Mouse (Mus musculus) midbrain, embryonic 15.5 days (tissue): ENCODE results near the gene Neurl1b. TPM values are rescaled to one million over a fixed set of nuclear protein-coding genes. Genes with fewer than 3 reads are reported as not detected.
A peak's percentile ranks its signal among the peaks of the same experiment; 100 is the strongest.

Experiments
- ATAC-seq: fragments of 200-750 bp; cut with Nextera tagmentation; replicated peaks from 2 replicates; pipeline ENCODE4 v1.8.0; 2017; ENCODE audit warnings: moderate TSS enrichment
- H3K27ac ChIP-seq: fragments of 300-500 bp; sonication (generic); 2 replicates; pipeline ENCODE4 v1.5.1; 2015; ENCODE audit warnings: mild to moderate bottlenecking, inconsistent platforms
- H3K27me3 ChIP-seq: fragments of 300-500 bp; sonication (generic); replicated peaks from 2 replicates; pipeline ENCODE4 v1.6.1; 2015; ENCODE audit warnings: inconsistent platforms
- H3K36me3 ChIP-seq: fragments of 300-500 bp; sonication (generic); replicated peaks from 2 replicates; pipeline ENCODE4 v1.6.1; 2015; ENCODE audit warnings: inconsistent platforms
- H3K4me1 ChIP-seq: fragments of 300-500 bp; sonication (generic); 2 replicates; pipeline ENCODE4 v1.6.1; 2015; ENCODE audit warnings: inconsistent platforms
- H3K4me2 ChIP-seq: fragments of 300-500 bp; sonication (generic); 2 replicates; pipeline ENCODE4 v1.6.1; 2015; ENCODE audit warnings: inconsistent platforms, mild to moderate bottlenecking, moderate library complexity
- H3K4me3 ChIP-seq: fragments of 300-500 bp; sonication (generic); 2 replicates; pipeline ENCODE4 v1.5.1; 2015; ENCODE audit warnings: mild to moderate bottlenecking, inconsistent platforms
- H3K9ac ChIP-seq: fragments of 300-500 bp; sonication (generic); 2 replicates; pipeline ENCODE4 v1.6.1; 2015; ENCODE audit warnings: mild to moderate bottlenecking, inconsistent platforms
- H3K9me3 ChIP-seq: fragments of 300-500 bp; sonication (generic); 2 replicates; pipeline ENCODE4 v1.6.1; 2016; ENCODE audit warnings: inconsistent platforms
- WGBS: fragments of 180-500 bp; shearing (Covaris S2); methylation state at CpG from one replicate; pipeline ENCODE4 v1.1.7; 2015; ENCODE audit warnings: mixed read lengths; 5-methylcytosine and 5-hydroxymethylcytosine counted together
- polyA plus RNA-seq: library from polyadenylated mRNA; unstranded; fragments of >200 nt; fragmentation: Nextera tagmentation; extraction: Ambion mirVana; gene quantifications from 2 replicates; pipeline ENCODE4 v1.2.1, GENCODE M21; 2015

Neurl1b gene
- polyA plus RNA-seq, 1 experiment from 2014 or later: 1.9 TPM

DNA sequence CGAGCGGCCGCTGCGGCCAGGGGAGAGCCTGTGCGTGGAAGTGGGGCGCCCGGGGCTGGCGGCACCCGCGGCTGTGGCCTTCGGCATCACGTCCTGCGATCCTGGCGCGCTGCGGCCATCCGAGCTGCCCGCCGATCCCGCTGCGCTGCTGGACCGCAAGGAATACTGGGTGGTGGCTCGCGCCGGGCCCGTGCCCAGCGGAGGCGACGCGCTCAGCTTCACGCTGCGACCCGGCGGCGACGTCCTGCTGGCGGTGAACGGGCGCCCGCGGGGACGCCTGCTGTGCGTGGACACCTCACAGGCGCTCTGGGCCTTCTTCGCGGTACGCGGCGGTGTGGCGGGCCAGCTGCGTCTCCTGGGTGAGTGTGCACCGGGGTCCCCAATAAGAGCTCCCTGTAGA is 24.4 kb downstream of the Neurl1b start:
- Histone ChIP-seq H3K27me3 (peaks cover 31% of the 10 kb centered on the region), H3K4me1 (peaks cover 6% of the 10 kb centered on the region; the same call in 1 of the 2 replicates), H3K4me3 (peak overlapping the region; percentile 32), H3K36me3 (0 out of 2 replicates have a peak, but pooled peaks cover 7% of the 10 kb centered on the region), H3K9me3 (no peaks in the 10 kb centered on the region), H3K27ac (no peak overlapping the region), H3K9ac (0 out of 2 replicates have a peak overlapping the region, but pooled peaks have one; percentile 12), H3K4me2 (peak overlapping the region; percentile 48)
- ATAC-seq: no peak
- WGBS: 11% methylated on average over 51 of the region's 52 CpGs

DNA sequence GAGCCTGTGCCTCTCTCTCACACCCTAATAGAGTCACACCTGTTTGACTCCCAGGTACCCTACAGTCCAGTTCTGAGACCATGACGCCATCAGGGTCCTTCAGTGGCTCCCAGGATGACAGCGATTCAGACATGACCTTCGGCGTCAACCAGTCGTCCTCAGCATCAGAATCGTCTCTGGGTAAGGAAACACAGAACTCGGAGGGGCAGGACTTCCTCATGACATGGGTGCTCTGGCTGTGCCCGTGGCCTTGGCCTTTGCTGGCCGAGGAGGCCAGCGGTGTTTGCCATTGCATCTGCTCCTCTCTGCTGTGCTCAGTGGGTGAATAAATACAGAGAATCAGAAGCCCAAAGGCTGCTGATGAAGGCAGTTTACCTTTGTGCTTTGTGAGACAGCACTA is 26.4 kb downstream of the Neurl1b start:
- peaks cover 6% of the 10 kb centered on the region; the same call in 1 of the 2 replicates for H3K4me1 ChIP-seq
- ATAC-seq: no peak
- H3K36me3 ChIP-seq: 0 out of 2 replicates have a peak, but pooled peaks cover 7% of the 10 kb centered on the region
- H3K9me3 ChIP-seq: no peaks in the 10 kb centered on the region
- peaks cover 31% of the 10 kb centered on the region for H3K27me3 ChIP-seq
- H3K27ac ChIP-seq: no peak overlapping the region
- no peak overlapping the region for H3K4me2 ChIP-seq
- no peak overlapping the region for H3K4me3 ChIP-seq
- no peak overlapping the region for H3K9ac ChIP-seq
- whole genome bisulfite sequencing: 90% methylated on average over 10 of the region's 10 CpGs

DNA sequence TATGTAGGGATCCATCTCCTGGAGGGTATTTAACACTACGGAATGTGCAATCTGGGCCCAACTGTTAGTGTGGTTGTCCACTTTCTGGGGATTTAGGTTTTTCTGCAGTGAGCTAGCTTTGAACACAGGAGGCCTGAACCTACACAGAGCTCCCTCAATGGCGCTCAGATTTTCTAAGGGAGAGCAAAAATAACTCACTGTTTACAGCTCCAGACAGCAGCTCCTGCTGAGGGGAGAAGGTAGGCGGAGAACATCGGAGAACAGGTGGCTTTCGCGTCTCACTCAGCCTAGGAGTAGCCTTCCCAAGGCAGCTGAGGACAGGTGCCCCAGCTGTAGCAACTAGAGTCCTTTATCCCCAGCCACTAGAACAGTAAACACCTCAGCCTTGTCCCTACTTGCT is 27.6 kb downstream of the Neurl1b start:
- H3K27ac ChIP-seq: no peak overlapping the region
- H3K4me2 ChIP-seq: no peak overlapping the region
- H3K27me3 ChIP-seq: peaks cover 27% of the 10 kb centered on the region
- H3K36me3 ChIP-seq: 0 out of 2 replicates have a peak, but pooled peaks cover 7% of the 10 kb centered on the region
- 91% methylated on average over 6 of the region's 6 CpGs for whole genome bisulfite sequencing
- no peak overlapping the region for H3K4me3 ChIP-seq
- H3K9ac ChIP-seq: no peak overlapping the region
- H3K4me1 ChIP-seq: peaks cover 6% of the 10 kb centered on the region; the same call in 1 of the 2 replicates
- ATAC-seq: no peak
- H3K9me3 ChIP-seq: no peaks in the 10 kb centered on the region

DNA sequence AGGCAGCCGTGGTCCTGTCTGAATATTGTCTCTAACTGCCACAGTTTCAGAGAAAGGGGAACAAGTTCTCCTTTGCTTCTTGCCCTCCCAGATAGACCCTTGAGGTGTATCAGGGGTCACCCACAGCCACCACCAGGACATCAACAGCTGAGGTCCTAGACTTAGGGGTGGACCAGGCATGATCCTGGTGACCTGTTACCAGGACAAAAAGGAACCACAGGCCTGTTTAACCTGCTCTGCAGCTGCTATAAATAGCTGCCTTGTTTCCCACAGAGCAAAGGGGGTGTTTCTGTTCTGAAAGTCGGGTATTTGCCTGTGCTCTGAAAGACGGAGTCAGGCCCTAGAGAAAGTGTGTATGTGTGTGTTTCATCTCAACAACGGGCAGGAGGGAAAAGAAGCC is 29.2 kb downstream of the Neurl1b start:
- 78% methylated on average over 4 of the region's 4 CpGs for WGBS
- Histone ChIP-seq H3K4me3 (no peak overlapping the region), H3K4me2 (no peak overlapping the region), H3K4me1 (peaks cover 3% of the 10 kb centered on the region; the same call in 1 of the 2 replicates), H3K36me3 (0 out of 2 replicates have a peak, but pooled peaks cover 7% of the 10 kb centered on the region), H3K27me3 (peaks cover 12% of the 10 kb centered on the region), H3K27ac (no peak overlapping the region), H3K9ac (no peak overlapping the region), H3K9me3 (no peaks in the 10 kb centered on the region)
- no peak for ATAC-seq

DNA sequence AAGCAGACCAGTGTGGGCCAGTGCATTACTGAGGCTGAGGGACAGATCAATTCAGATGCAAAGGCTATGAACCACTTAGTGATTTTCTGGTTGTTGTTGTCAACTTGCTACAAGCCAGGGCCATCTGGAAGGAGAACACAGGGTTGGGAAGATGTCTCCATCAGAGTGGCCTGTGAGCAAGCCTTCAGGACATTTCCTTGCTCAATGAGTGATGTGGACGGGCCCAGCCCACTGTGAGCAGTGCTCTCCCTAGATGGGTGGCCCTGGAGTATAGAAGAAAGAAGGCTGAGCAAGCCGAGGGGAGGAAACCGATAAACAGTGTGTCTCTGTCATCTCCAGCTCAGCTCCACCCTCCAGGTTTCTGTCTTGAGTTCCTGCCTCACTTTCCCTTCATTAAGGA is 34.8 kb downstream of the Neurl1b start:
- H3K27me3 ChIP-seq: no peaks in the 10 kb centered on the region

DNA sequence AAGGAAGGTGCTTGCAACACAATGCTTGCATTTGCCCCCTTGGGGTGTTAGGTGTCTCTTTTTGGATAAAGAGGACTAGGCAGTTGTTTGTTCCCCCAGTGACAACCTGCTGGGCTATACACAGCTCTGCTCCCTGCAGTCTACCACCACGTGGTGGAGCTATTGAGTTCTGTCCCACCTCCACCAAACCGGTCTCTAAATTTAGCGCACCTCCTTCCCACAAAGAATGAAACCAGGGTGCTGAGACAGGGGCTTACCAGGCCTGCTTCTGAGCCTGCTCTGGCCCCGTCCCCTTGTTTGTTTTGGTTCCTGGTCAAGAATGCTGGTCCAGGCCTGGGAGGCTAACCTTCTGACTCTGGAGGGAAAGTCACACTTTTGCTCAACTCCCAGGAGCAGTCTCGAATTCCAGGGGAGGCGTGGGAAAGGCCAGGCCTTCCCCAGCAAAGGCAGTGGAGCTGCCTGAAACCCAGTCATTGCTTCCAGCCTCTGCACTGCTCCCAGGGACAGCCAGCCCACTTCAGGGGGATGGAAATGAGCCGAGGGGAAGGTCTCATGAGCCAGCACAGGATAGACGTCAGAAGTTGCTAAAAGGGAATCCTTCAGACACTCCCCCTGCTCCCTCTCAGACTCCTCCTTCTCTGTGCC is 37.1 kb downstream of the Neurl1b start:
- Histone ChIP-seq H3K4me2 (no peak overlapping the region), H3K9me3 (no peaks in the 10 kb centered on the region), H3K27ac (no peak overlapping the region), H3K4me3 (no peak overlapping the region), H3K9ac (no peak overlapping the region), H3K27me3 (no peaks in the 10 kb centered on the region), H3K4me1 (no peaks in the 10 kb centered on the region), H3K36me3 (no peaks in the 10 kb centered on the region)
- no peak for ATAC-seq
- 37% methylated on average over 8 of the region's 8 CpGs for WGBS

More for the DNA sequence above, 34.8 kb downstream of the Neurl1b start:
- H3K27ac ChIP-seq: no peak overlapping the region
- no peak overlapping the region for H3K4me3 ChIP-seq
- no peak for ATAC-seq
- H3K36me3 ChIP-seq: no peaks in the 10 kb centered on the region
- no peaks in the 10 kb centered on the region for H3K9me3 ChIP-seq
- WGBS: 63% methylated on average over 3 of the region's 3 CpGs
- no peak overlapping the region for H3K4me2 ChIP-seq
- H3K4me1 ChIP-seq: no peaks in the 10 kb centered on the region
- no peak overlapping the region for H3K9ac ChIP-seq

DNA sequence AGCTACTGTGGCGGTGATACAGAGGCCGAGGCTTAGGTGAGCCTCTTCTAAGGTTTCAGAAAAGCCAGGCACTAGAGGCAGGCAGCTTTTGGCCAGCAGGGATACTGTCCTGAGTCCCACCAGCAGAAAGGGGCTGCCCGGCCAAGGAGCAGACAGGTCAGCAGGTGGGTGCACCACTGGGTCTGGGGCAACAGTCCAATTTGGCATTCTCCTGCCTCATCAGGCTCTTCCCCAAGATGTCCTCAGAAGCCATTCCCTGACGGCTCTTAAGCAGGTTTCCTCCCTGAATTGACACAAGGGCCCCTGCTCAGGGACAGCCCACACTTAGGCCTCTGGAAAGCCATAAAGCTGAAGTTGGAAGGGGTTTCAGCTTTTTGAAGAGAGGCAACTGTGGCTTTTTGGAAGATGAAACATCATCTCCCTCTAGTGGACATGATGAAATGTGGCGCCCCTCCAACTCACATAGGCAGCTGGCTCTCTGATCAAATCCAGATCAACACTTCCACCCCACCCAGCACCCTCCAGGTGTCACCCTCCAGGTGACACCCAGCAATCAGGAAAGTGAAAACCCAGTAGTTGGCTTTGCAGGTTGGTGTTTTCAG is 37.8 kb downstream of the Neurl1b start:
- Histone ChIP-seq H3K27me3 (no peaks in the 10 kb centered on the region), H3K36me3 (no peaks in the 10 kb centered on the region), H3K9ac (no peak overlapping the region), H3K4me2 (no peak overlapping the region), H3K27ac (no peak overlapping the region), H3K4me1 (no peaks in the 10 kb centered on the region), H3K4me3 (no peak overlapping the region), H3K9me3 (no peaks in the 10 kb centered on the region)
- 58% methylated on average over 5 of the region's 5 CpGs for WGBS
- no peak for ATAC-seq

DNA sequence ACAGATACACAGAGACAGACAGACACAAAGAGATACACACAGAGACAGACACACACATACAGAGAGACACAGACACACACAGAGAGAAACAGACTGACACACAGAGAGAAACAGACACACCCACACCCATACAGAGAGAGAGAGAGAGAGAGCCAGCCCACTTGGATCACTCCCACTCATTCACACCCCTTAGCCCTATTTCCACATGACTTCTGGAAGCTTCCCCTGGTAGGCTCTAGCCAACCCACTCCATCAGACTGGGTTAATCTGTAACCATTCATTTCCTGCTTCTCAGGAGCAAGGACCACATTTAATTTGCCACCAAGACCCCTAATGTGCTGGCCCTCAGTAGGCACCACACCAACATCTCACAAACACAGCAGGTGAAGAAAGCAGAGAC is 42.9 kb downstream of the Neurl1b start:
- Histone ChIP-seq H3K4me3 (no peak overlapping the region), H3K9ac (no peak overlapping the region), H3K27me3 (no peaks in the 10 kb centered on the region), H3K4me2 (no peak overlapping the region), H3K36me3 (no peaks in the 10 kb centered on the region), H3K4me1 (no peaks in the 10 kb centered on the region), H3K27ac (no peak overlapping the region), H3K9me3 (no peaks in the 10 kb centered on the region)
- no peak for ATAC-seq

DNA sequence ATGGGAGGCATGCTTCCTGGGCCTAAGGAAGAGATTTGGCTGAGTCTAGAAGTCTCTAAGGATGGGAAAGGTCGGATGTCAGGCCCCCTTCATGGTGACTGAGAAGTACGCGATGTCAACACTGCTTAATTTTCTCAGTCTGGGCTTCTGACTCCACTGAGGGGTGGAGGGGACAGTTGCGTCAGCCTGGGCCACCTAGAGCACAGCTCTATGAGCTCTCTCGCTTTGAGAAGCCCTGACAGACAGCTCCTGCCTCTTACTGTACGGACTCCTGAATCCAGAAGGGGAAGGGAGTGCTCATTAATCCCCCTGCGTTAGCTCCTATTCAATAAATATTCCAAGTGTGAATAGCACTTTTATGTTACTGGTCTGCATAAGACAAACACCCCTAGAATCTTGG is 43.4 kb downstream of the Neurl1b start:
- Histone ChIP-seq H3K4me2 (no peak overlapping the region), H3K27me3 (no peaks in the 10 kb centered on the region), H3K27ac (no peak overlapping the region), H3K9me3 (no peaks in the 10 kb centered on the region), H3K4me1 (no peaks in the 10 kb centered on the region), H3K4me3 (no peak overlapping the region), H3K36me3 (no peaks in the 10 kb centered on the region), H3K9ac (no peak overlapping the region)
- 67% methylated on average over 7 of the region's 7 CpGs for WGBS
- no peak for ATAC-seq

DNA sequence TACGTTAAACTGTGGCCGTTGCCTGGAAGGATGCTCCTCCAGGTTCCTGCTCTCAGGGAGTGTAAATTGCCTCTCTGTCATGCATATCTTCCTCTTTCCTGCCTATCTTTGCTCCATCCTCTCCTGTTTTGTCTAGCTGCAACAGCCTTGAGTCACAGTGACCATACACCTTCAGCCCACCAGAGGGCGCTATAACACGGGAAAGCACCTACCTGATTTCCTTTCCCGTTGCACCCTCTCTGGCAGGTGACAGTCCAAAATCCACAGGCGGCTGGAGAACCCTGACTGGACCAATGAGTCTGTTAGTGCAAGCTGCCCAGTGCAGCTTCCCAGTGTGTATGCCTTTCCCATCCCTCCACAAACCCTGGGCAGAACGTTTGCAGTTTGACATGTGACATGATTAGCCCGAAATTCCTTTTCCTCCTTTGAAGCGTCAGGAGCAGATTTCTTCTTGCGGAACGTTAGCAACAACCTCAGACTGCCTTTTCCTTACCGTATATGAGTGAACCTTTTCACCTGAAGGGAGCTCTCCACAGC is 48.1 kb downstream of the Neurl1b start:
- 28% methylated on average over 12 of the region's 12 CpGs for WGBS
- no peak overlapping the region; the same call in 1 of the 2 replicates for H3K9ac ChIP-seq
- no peak overlapping the region for H3K27ac ChIP-seq
- H3K4me1 ChIP-seq: peaks cover 3% of the 10 kb centered on the region
- no peak overlapping the region for H3K4me3 ChIP-seq
- no peak for ATAC-seq
- H3K4me2 ChIP-seq: no peak overlapping the region; the same call in 1 of the 2 replicates
- no peaks in the 10 kb centered on the region for H3K36me3 ChIP-seq
- no peaks in the 10 kb centered on the region for H3K27me3 ChIP-seq
- H3K9me3 ChIP-seq: no peaks in the 10 kb centered on the region

DNA sequence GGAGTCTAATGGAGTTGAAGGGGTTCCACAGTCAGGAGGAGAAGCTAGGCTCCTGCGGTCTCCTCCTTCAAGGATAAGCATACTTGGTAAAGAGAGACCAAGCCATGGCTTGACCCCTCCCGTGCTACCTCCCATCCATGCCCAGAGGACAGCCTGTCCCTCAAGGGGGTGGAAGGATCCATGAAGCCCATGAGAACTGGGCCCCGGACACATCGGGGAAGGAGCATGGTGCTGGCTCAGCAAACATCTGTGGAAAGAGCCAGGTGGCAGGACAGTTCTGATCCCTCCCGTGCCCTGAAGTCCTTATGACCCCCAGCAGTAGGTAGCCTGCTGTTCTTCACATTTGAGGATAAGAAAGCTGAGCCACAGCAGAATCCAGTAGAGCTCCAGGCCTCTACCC is 48.8 kb downstream of the Neurl1b start:
- H3K9ac ChIP-seq: no peak overlapping the region
- H3K36me3 ChIP-seq: no peaks in the 10 kb centered on the region
- 81% methylated on average over 5 of the region's 5 CpGs for WGBS
- no peak overlapping the region for H3K4me2 ChIP-seq
- peaks cover 3% of the 10 kb centered on the region for H3K4me1 ChIP-seq
- ATAC-seq: no peak
- H3K4me3 ChIP-seq: no peak overlapping the region
- H3K27ac ChIP-seq: no peak overlapping the region
- no peaks in the 10 kb centered on the region for H3K9me3 ChIP-seq
- no peaks in the 10 kb centered on the region for H3K27me3 ChIP-seq

DNA sequence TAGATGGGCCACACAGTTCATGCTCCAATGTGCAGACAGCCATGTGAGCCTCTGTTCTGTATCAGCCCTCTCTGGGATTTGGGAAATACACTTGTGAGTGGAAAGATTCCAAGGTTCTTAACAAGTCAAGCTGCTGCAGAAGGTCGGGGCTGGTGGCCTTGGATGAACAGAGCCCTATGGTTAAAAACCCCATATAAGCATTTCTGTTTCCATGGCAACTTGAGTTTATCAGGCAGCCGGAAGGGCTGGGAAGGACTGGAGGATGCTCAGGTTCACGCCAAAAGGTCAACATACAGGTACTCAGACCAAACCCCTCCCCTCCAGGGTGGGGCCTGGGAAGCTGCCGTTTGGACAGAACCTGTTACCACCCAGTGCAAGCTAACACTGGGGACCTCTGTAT is 49.4 kb downstream of the Neurl1b start:
- Histone ChIP-seq H3K9me3 (no peaks in the 10 kb centered on the region), H3K4me1 (peaks cover 3% of the 10 kb centered on the region), H3K4me2 (no peak overlapping the region), H3K36me3 (no peaks in the 10 kb centered on the region), H3K4me3 (no peak overlapping the region), H3K27ac (no peak overlapping the region), H3K27me3 (no peaks in the 10 kb centered on the region), H3K9ac (no peak overlapping the region)
- WGBS: 50% methylated on average over 4 of the region's 4 CpGs
- no peak for ATAC-seq

DNA sequence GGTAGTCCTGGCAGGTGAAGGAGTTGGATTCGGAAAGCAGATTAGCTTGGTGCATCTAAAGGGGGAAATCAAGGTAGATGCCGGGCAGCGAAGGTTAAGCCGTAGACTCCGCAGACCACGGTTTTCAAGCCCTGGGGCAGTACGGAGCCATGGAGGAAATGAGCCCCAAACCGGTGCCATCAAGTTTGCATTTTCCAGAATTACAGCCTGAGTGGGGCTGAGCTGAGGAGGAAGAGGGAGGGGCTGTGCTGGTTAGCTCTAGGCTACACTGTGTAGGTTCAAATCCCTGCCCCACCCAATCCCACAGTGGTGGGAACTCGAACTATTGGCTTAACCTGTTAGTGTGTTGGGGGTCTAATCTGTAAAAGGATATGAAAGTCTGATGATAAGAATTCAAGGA is 49.9 kb downstream of the Neurl1b start:
- ATAC-seq: no peak
- no peak overlapping the region for H3K4me3 ChIP-seq
- H3K4me2 ChIP-seq: no peak overlapping the region
- no peaks in the 10 kb centered on the region for H3K27me3 ChIP-seq
- H3K9me3 ChIP-seq: no peaks in the 10 kb centered on the region
- peaks cover 3% of the 10 kb centered on the region for H3K4me1 ChIP-seq
- no peaks in the 10 kb centered on the region for H3K36me3 ChIP-seq
- WGBS: 81% methylated on average over 9 of the region's 9 CpGs
- H3K27ac ChIP-seq: no peak overlapping the region
- H3K9ac ChIP-seq: no peak overlapping the region
